Mouse (Mus musculus): ENCODE results near the gene Itga2. TPM values are rescaled to one million over a fixed set of nuclear protein-coding genes. Genes with fewer than 3 reads are reported as not detected.

The Itga2 gene
- polyA plus RNA-seq, 1 experiment from 2014 or later: 2.2 TPM

- H3K9me3 ChIP-seq (ENCODE audit: control insufficient read depth, low read length): peaks cover 5% of the 10 kb centered on the region; the same call in 1 of the 2 replicates
- no peaks in the 10 kb centered on the region for H3K36me3 ChIP-seq (replicated peaks; ENCODE audit: control insufficient read depth, insufficient read depth)
- no peak overlapping the region for H3K4me3 ChIP-seq (replicated peaks; ENCODE audit: low read length)
- no peak overlapping the region for H3K9ac ChIP-seq
- 0 out of 2 replicates have a peak, but pooled peaks cover 5% of the 10 kb centered on the region for H3K4me1 ChIP-seq (replicated peaks; ENCODE audit: control insufficient read depth, insufficient read depth, low read length)
- peak overlapping the region; percentile 18 for H3K4me2 ChIP-seq (replicated peaks)
- peak overlapping the region; percentile 46; the same call in 1 of the 2 replicates for H3K27ac ChIP-seq
- H3K27me3 ChIP-seq (ENCODE audit: control insufficient read depth, insufficient read depth, low read length): no peaks in the 10 kb centered on the region
- DNase-seq (ENCODE audit: low spot score) (peak; percentile 70), ATAC-seq (ENCODE audit: low FRiP score) (peak; percentile 92)
- WGBS: 9% methylated on average over 9 of the region's 9 CpGs
Measured at GRCm38 (mm10) chr13:114923331-114923730, 8.6 kb downstream of the Itga2 start.

DNA sequence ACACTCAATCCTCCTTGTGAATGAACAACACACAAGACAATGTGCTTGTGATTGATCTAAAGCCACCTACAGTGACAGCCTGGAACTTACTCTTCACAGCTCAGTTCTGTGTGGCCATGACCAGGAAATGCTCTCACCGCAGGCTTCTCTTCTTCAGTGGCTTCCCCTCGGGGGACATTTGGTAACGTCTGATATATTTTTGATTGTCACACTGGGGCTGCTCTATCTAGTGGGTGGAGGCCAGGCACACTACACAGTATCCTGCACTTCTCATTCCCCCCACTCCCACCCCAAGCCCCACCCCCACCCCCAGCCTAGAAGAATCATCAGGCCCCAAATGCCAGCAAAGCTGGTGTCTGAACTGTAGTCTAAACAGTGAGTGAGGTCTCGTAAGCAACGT lies 16.1 kb downstream of the Itga2 start:
- Histone ChIP-seq H3K27me3 (ENCODE audit: control insufficient read depth, insufficient read depth, low read length) (no peaks in the 10 kb centered on the region), H3K4me3 (replicated peaks; ENCODE audit: low read length) (no peak overlapping the region), H3K4me1 (replicated peaks; ENCODE audit: control insufficient read depth, insufficient read depth, low read length) (no peaks in the 10 kb centered on the region), H3K9me3 (ENCODE audit: control insufficient read depth, low read length) (peaks cover 5% of the 10 kb centered on the region; the same call in 1 of the 2 replicates), H3K9ac (no peak overlapping the region), H3K27ac (no peak overlapping the region), H3K36me3 (replicated peaks; ENCODE audit: control insufficient read depth, insufficient read depth) (no peaks in the 10 kb centered on the region), H3K4me2 (replicated peaks) (no peak overlapping the region)
- WGBS: 69% methylated on average over 5 of the region's 5 CpGs
- ATAC-seq (ENCODE audit: low FRiP score): no peak
- no peak for DNase-seq (ENCODE audit: low spot score)

GRCm38 (mm10) chr13:114914963-114915362 lies 16.9 kb downstream of the Itga2 start:
- H3K27me3 ChIP-seq (ENCODE audit: control insufficient read depth, insufficient read depth, low read length): no peaks in the 10 kb centered on the region
- ATAC-seq (ENCODE audit: low FRiP score) (no peak), DNase-seq (ENCODE audit: low spot score) (no peak)
- no peak overlapping the region for H3K27ac ChIP-seq
- 83% methylated on average over 4 of the region's 4 CpGs for WGBS
- H3K4me3 ChIP-seq (replicated peaks; ENCODE audit: low read length): no peak overlapping the region
- no peaks in the 10 kb centered on the region for H3K36me3 ChIP-seq (replicated peaks; ENCODE audit: control insufficient read depth, insufficient read depth)
- no peaks in the 10 kb centered on the region for H3K4me1 ChIP-seq (replicated peaks; ENCODE audit: control insufficient read depth, insufficient read depth, low read length)
- H3K9ac ChIP-seq: no peak overlapping the region
- H3K9me3 ChIP-seq (ENCODE audit: control insufficient read depth, low read length): peaks cover 3% of the 10 kb centered on the region; the same call in 1 of the 2 replicates
- H3K4me2 ChIP-seq (replicated peaks): no peak overlapping the region

DNA sequence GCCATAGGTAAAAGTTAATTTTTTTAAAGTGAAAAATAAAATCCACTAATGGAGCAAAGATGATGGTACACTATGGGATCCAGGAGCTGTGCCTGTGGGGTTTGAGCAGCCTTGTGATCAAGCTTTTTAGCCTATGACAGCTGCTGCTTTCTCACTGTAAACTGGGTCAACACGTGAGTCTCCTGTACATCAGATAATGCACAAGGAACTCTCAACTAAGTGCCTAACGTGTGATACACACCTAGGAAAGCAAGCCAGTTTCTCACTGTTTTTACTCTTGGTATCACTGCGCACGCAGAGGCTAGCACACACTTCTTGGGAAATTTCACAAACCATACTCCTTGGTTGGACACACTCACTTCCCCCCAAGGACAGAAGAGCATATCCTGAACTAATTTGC lies 17.3 kb downstream of the Itga2 start:
- ATAC-seq (ENCODE audit: low FRiP score) (no peak), DNase-seq (ENCODE audit: low spot score) (no peak)
- H3K4me2 ChIP-seq (replicated peaks): no peak overlapping the region
- 92% methylated on average over 4 of the region's 4 CpGs for WGBS
- H3K27me3 ChIP-seq (ENCODE audit: control insufficient read depth, insufficient read depth, low read length): no peaks in the 10 kb centered on the region
- H3K9ac ChIP-seq: no peak overlapping the region
- H3K4me3 ChIP-seq (replicated peaks; ENCODE audit: low read length): no peak overlapping the region
- no peak overlapping the region for H3K27ac ChIP-seq
- H3K9me3 ChIP-seq (ENCODE audit: control insufficient read depth, low read length): no peaks in the 10 kb centered on the region
- H3K4me1 ChIP-seq (replicated peaks; ENCODE audit: control insufficient read depth, insufficient read depth, low read length): no peaks in the 10 kb centered on the region
- no peaks in the 10 kb centered on the region for H3K36me3 ChIP-seq (replicated peaks; ENCODE audit: control insufficient read depth, insufficient read depth)

DNA sequence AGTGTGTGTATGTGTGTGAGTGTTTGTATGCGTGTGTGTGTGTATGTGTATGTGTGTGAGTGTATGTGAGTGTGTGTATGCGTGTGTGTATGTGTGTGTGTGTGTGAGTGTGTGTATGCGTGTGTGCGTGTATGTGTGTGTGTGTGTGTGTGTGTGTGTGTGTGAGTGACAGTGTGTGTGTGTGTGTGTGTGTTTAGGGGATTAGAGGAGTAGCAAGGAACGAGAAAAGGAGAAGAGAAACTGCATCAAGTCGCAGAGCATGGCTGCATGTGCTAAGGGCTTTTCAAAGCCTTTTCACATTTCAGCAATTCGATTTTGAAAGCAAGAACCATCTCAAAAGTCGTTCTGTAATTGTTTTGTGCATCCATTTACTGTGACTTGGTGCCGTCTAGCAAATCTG lies 21.3 kb downstream of the Itga2 start:
- Histone ChIP-seq H3K9ac (no peak overlapping the region), H3K27ac (no peak overlapping the region), H3K36me3 (replicated peaks; ENCODE audit: control insufficient read depth, insufficient read depth) (no peaks in the 10 kb centered on the region), H3K9me3 (ENCODE audit: control insufficient read depth, low read length) (no peaks in the 10 kb centered on the region), H3K4me3 (replicated peaks; ENCODE audit: low read length) (no peak overlapping the region), H3K27me3 (ENCODE audit: control insufficient read depth, insufficient read depth, low read length) (no peaks in the 10 kb centered on the region), H3K4me1 (replicated peaks; ENCODE audit: control insufficient read depth, insufficient read depth, low read length) (no peaks in the 10 kb centered on the region), H3K4me2 (replicated peaks) (no peak overlapping the region)
- WGBS: 82% methylated on average over 9 of the region's 9 CpGs
- ATAC-seq (ENCODE audit: low FRiP score): no peak
- no peak for DNase-seq (ENCODE audit: low spot score)

- no peak overlapping the region for H3K27ac ChIP-seq
- no peaks in the 10 kb centered on the region for H3K4me1 ChIP-seq (replicated peaks; ENCODE audit: control insufficient read depth, insufficient read depth, low read length)
- ATAC-seq (ENCODE audit: low FRiP score) (no peak), DNase-seq (ENCODE audit: low spot score) (no peak)
- no peaks in the 10 kb centered on the region for H3K36me3 ChIP-seq (replicated peaks; ENCODE audit: control insufficient read depth, insufficient read depth)
- WGBS: 87% methylated on average over 5 of the region's 5 CpGs
- no peaks in the 10 kb centered on the region for H3K9me3 ChIP-seq (ENCODE audit: control insufficient read depth, low read length)
- H3K4me3 ChIP-seq (replicated peaks; ENCODE audit: low read length): no peak overlapping the region
- H3K4me2 ChIP-seq (replicated peaks): no peak overlapping the region
- no peak overlapping the region for H3K9ac ChIP-seq
- H3K27me3 ChIP-seq (ENCODE audit: control insufficient read depth, insufficient read depth, low read length): no peaks in the 10 kb centered on the region
Measured at GRCm38 (mm10) chr13:114909514-114909913, 22.4 kb downstream of the Itga2 start.

DNA sequence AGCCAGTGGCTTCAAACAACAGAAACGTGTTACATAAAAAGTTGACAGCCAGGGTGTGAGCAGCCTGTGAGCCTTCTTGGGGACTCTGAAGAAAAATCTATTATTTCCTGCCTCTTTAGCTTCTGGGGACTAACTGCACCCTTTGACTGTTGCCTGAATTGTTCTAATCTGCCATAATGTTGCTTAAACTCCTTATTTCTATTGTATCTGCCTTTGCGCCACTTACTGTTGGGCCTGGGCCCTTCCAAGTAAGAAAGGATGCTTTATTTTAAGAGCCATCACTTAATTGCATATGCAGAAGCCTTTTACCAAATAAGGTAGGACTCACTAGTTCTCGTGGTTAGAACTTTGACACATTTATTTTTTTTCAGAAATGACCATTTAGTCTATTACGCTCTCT lies 24.0 kb downstream of the Itga2 start:
- Histone ChIP-seq H3K36me3 (replicated peaks; ENCODE audit: control insufficient read depth, insufficient read depth) (no peaks in the 10 kb centered on the region), H3K4me3 (replicated peaks; ENCODE audit: low read length) (no peak overlapping the region), H3K9me3 (ENCODE audit: control insufficient read depth, low read length) (no peaks in the 10 kb centered on the region), H3K4me2 (replicated peaks) (no peak overlapping the region), H3K4me1 (replicated peaks; ENCODE audit: control insufficient read depth, insufficient read depth, low read length) (no peaks in the 10 kb centered on the region), H3K27me3 (ENCODE audit: control insufficient read depth, insufficient read depth, low read length) (no peaks in the 10 kb centered on the region), H3K9ac (no peak overlapping the region), H3K27ac (no peak overlapping the region)
- 87% methylated on average over 4 of the region's 4 CpGs for WGBS
- DNase-seq (ENCODE audit: low spot score): no peak
- no peak for ATAC-seq (ENCODE audit: low FRiP score)

DNA sequence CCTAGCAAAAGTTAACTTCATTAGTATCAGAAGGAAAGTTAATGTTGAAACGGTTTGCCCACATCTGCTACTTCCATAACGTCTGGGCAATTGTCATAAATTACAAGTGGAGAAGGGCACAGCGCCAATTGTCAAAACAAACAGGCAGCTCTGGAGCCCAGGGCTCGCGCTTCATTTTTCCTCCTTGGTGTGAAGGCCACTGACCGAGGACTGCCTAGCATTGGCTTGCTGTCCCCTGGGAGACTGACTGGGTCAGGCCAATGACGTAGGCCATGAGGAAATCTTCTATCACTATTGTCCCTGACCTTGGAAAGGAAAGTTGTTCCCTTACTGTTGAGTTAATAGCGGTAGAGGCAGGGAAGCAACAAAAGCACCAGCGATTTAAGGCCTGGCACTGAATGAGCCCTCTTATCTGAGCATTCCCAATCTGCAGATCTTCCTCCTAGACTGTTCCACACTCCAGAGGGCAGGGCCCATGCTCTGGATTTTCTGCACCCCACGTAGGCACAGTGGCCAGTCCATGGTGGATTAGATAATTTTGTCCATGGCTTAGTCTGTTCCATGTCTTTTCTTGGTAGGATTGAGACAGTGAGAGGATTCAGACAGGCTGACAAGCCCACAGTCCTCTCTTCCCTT lies 35.0 kb downstream of the Itga2 start:
- ATAC-seq (ENCODE audit: low FRiP score) (no peak), DNase-seq (ENCODE audit: low spot score) (no peak)
- H3K27me3 ChIP-seq (ENCODE audit: control insufficient read depth, insufficient read depth, low read length): no peaks in the 10 kb centered on the region
- H3K27ac ChIP-seq: no peak overlapping the region
- no peak overlapping the region for H3K9ac ChIP-seq
- H3K4me1 ChIP-seq (replicated peaks; ENCODE audit: control insufficient read depth, insufficient read depth, low read length): no peaks in the 10 kb centered on the region
- no peak overlapping the region for H3K4me3 ChIP-seq (replicated peaks; ENCODE audit: low read length)
- no peak overlapping the region for H3K4me2 ChIP-seq (replicated peaks)
- no peaks in the 10 kb centered on the region for H3K9me3 ChIP-seq (ENCODE audit: control insufficient read depth, low read length)
- no peaks in the 10 kb centered on the region for H3K36me3 ChIP-seq (replicated peaks; ENCODE audit: control insufficient read depth, insufficient read depth)
- WGBS: 77% methylated on average over 10 of the region's 10 CpGs

GRCm38 (mm10) chr13:114895896-114896295 lies 36.0 kb downstream of the Itga2 start:
- Histone ChIP-seq H3K4me3 (replicated peaks; ENCODE audit: low read length) (no peak overlapping the region), H3K27ac (no peak overlapping the region), H3K9me3 (ENCODE audit: control insufficient read depth, low read length) (no peaks in the 10 kb centered on the region), H3K4me1 (replicated peaks; ENCODE audit: control insufficient read depth, insufficient read depth, low read length) (no peaks in the 10 kb centered on the region), H3K36me3 (replicated peaks; ENCODE audit: control insufficient read depth, insufficient read depth) (no peaks in the 10 kb centered on the region), H3K4me2 (replicated peaks) (no peak overlapping the region), H3K9ac (no peak overlapping the region), H3K27me3 (ENCODE audit: control insufficient read depth, insufficient read depth, low read length) (no peaks in the 10 kb centered on the region)
- DNase-seq (ENCODE audit: low spot score) (no peak), ATAC-seq (ENCODE audit: low FRiP score) (no peak)
- 86% methylated on average over 7 of the region's 7 CpGs for WGBS

DNA sequence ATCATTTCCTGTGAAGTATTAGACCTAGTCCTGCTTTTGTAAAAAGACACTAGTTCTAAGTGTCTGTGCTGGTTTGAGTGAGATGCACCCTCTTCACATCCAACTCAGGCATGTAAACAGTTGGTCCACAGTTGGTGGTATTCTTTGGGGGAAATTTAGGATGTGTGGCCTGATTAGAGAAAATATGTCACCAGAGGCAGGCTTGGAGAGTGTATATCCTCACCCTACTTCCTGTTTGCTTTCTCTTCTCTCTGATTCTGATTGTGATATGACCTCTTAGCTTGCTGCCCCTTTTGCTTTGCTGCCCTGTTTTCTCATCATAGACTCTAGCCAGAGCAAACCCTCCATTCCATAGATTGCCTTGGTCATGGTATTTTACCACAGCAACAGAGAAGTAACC lies 37.2 kb downstream of the Itga2 start:
- no peaks in the 10 kb centered on the region for H3K4me1 ChIP-seq (replicated peaks; ENCODE audit: control insufficient read depth, insufficient read depth, low read length)
- ATAC-seq (ENCODE audit: low FRiP score) (no peak), DNase-seq (ENCODE audit: low spot score) (no peak)
- no peak overlapping the region for H3K27ac ChIP-seq
- no peaks in the 10 kb centered on the region for H3K36me3 ChIP-seq (replicated peaks; ENCODE audit: control insufficient read depth, insufficient read depth)
- H3K9ac ChIP-seq: no peak overlapping the region
- no peak overlapping the region for H3K4me3 ChIP-seq (replicated peaks; ENCODE audit: low read length)
- H3K27me3 ChIP-seq (ENCODE audit: control insufficient read depth, insufficient read depth, low read length): no peaks in the 10 kb centered on the region
- H3K9me3 ChIP-seq (ENCODE audit: control insufficient read depth, low read length): no peaks in the 10 kb centered on the region
- H3K4me2 ChIP-seq (replicated peaks): no peak overlapping the region

Measured in hindbrain, embryonic 14.5 days (tissue).